Mouse (Mus musculus) MEL (cell line): Measurements from ENCODE around the gene Ntf5. TPM values are rescaled to one million over a fixed set of nuclear protein-coding genes. Genes with fewer than 3 reads are reported as not detected.

ENCODE experiments used
- DNase-seq: peaks from one replicate; pipeline ENCODE4 v3.0.0; 2011; ENCODE audit warnings: low read depth, low spot score
- H3K27ac ChIP-seq: 2 replicates; pipeline ENCODE4 v1.5.1; 2012; ENCODE audit warnings: low read depth, mild to moderate bottlenecking, control low read depth, low read length, moderate library complexity; ENCODE audit not compliant: control insufficient read depth
- H3K27me3 ChIP-seq, 2 experiments: fragments of 150-350 bp in 1 of 2; sonication (generic) in 1 of 2; 2 replicates each; pipeline ENCODE4 v1.6.1; 2012; ENCODE audit warnings: low read length in 2 of 2, mild to moderate bottlenecking in 2 of 2, improper control_type of control experiment in 1 of 2, moderate library complexity in 1 of 2; ENCODE audit not compliant: insufficient read depth in 2 of 2, control insufficient read depth in 1 of 2
- H3K36me3 ChIP-seq, 2 experiments: 2 replicates each; pipeline ENCODE4 v1.6.1; 2012 to 2014; ENCODE audit warnings: low read length in 2 of 2, improper control_type of control experiment in 1 of 2, inconsistent platforms in 1 of 2, mild to moderate bottlenecking in 1 of 2; ENCODE audit not compliant: insufficient read depth in 2 of 2, control insufficient read depth in 1 of 2
- H3K4me1 ChIP-seq, 2 experiments: fragments of 150-350 bp in 1 of 2; sonication (generic) in 1 of 2; 2 replicates each; pipeline ENCODE4 v1.6.1; 2012; ENCODE audit warnings: low read length in 2 of 2, improper control_type of control experiment in 1 of 2, mild to moderate bottlenecking in 1 of 2; ENCODE audit not compliant: insufficient read depth in 2 of 2, control insufficient read depth in 1 of 2
- H3K4me3 ChIP-seq, 2 experiments: fragments of 150-350 bp in 1 of 2; sonication (generic) in 1 of 2; 2 replicates each; pipeline ENCODE4 v1.5.1; 2012; ENCODE audit warnings: low read depth in 2 of 2, low read length in 2 of 2, mild to moderate bottlenecking in 2 of 2, moderate library complexity in 2 of 2, control low read depth in 1 of 2, improper control_type of control experiment in 1 of 2; ENCODE audit not compliant: control insufficient read depth in 1 of 2, insufficient read depth in 1 of 2
- H3K79me2 ChIP-seq: 2 replicates; pipeline ENCODE4 v1.6.1; 2012; ENCODE audit warnings: mild to moderate bottlenecking, low read length, moderate library complexity; ENCODE audit not compliant: control insufficient read depth, poor library complexity, insufficient read depth
- H3K9ac ChIP-seq: 2 replicates; pipeline ENCODE4 v1.6.1; 2012; ENCODE audit warnings: low read depth, mild to moderate bottlenecking, control low read depth, low read length, moderate library complexity; ENCODE audit not compliant: control insufficient read depth, poor library complexity, severe bottlenecking
- H3K9me3 ChIP-seq: fragments of 150-350 bp; sonication (generic); replicated peaks from 2 replicates; pipeline ENCODE4 v1.6.1; 2012; ENCODE audit warnings: mild to moderate bottlenecking, low read length, improper control_type of control experiment, moderate library complexity; ENCODE audit not compliant: insufficient read depth
- BHLHE40 ChIP-seq: IDR thresholded peaks from 2 replicates; pipeline ENCODE4 v1.6.1; 2012; ENCODE audit warnings: low read depth, mild to moderate bottlenecking, inconsistent platforms, low read length, improper control_type of control experiment, borderline replicate concordance
- CHD2 ChIP-seq: IDR thresholded peaks from 2 replicates; pipeline ENCODE4 v1.6.1; 2011; ENCODE audit warnings: low read length, improper control_type of control experiment
- CTCF ChIP-seq, 3 experiments: IDR thresholded peaks in 2 of 3; conservative IDR thresholded peaks in 1 of 3; 2 replicates each; pipeline ENCODE4 v1.5.1; 2011 to 2012; ENCODE audit warnings: low read length in 3 of 3, low read depth in 2 of 3, mild to moderate bottlenecking in 2 of 3, improper control_type of control experiment in 1 of 3, inconsistent platforms in 1 of 3, mixed read lengths in 1 of 3, moderate library complexity in 1 of 3; ENCODE audit not compliant: control insufficient read depth in 1 of 3, insufficient read depth in 1 of 3, poor library complexity in 1 of 3, severe bottlenecking in 1 of 3
- E2F4 ChIP-seq: IDR thresholded peaks from 2 replicates; pipeline ENCODE4 v1.6.1; 2011; ENCODE audit warnings: low read depth, low read length, improper control_type of control experiment, borderline replicate concordance
- EP300 ChIP-seq, 2 experiments: IDR thresholded peaks; 2 replicates each; pipeline ENCODE4 v1.6.1; 2011; ENCODE audit warnings: improper control_type of control experiment in 2 of 2, low read length in 2 of 2, low read depth in 1 of 2, mild to moderate bottlenecking in 1 of 2
- JUND ChIP-seq: IDR thresholded peaks from 2 replicates; pipeline ENCODE4 v1.6.1; 2011; ENCODE audit warnings: low read depth, mild to moderate bottlenecking, improper control_type of control experiment, low read length
- KAT2A ChIP-seq: conservative IDR thresholded peaks from 2 replicates; pipeline ENCODE4 v1.6.1; 2012; ENCODE audit warnings: low read depth, low read length, improper control_type of control experiment, inconsistent platforms
- MAFK ChIP-seq: IDR thresholded peaks from 2 replicates; pipeline ENCODE4 v1.6.1; 2011; ENCODE audit warnings: low read depth, mild to moderate bottlenecking, low read length, improper control_type of control experiment, borderline replicate concordance
- MAX ChIP-seq: IDR thresholded peaks from 2 replicates; pipeline ENCODE4 v1.6.1; 2011; ENCODE audit warnings: low read length, improper control_type of control experiment
- MAZ ChIP-seq: IDR thresholded peaks from 2 replicates; pipeline ENCODE4 v1.6.1; 2012; ENCODE audit warnings: low read depth, mild to moderate bottlenecking, inconsistent platforms, low read length, improper control_type of control experiment
- MEF2A ChIP-seq: IDR thresholded peaks from 2 replicates; pipeline ENCODE4 v1.6.1; 2014; ENCODE audit warnings: low read depth, mild to moderate bottlenecking, inconsistent platforms, low read length, improper control_type of control experiment; ENCODE audit not compliant: poor library complexity, insufficient replicate concordance, severe bottlenecking; ENCODE audit errors: extremely low read depth
- MXI1 ChIP-seq: IDR thresholded peaks from 2 replicates; pipeline ENCODE4 v1.6.1; 2011; ENCODE audit warnings: mild to moderate bottlenecking, low read depth, low read length, improper control_type of control experiment
- MYB ChIP-seq: IDR thresholded peaks from 2 replicates; pipeline ENCODE4 v1.6.1; 2011; ENCODE audit warnings: mild to moderate bottlenecking, low read depth, low read length, improper control_type of control experiment
- MYC ChIP-seq: IDR thresholded peaks from 2 replicates; pipeline ENCODE4 v1.6.1; 2011; ENCODE audit warnings: low read depth, mild to moderate bottlenecking, low read length, improper control_type of control experiment, moderate library complexity
- NRF1 ChIP-seq: IDR thresholded peaks from 2 replicates; pipeline ENCODE4 v1.6.1; 2014; ENCODE audit warnings: low read depth, mild to moderate bottlenecking, inconsistent platforms, low read length, improper control_type of control experiment, moderate library complexity; ENCODE audit not compliant: poor library complexity, insufficient read depth, severe bottlenecking
- POLR2AphosphoS2 ChIP-seq: IDR thresholded peaks from 2 replicates; pipeline ENCODE4 v1.6.1; 2011; ENCODE audit warnings: low read length, improper control_type of control experiment
- POLR2AphosphoS5 ChIP-seq: IDR thresholded peaks from 2 replicates; pipeline ENCODE4 v1.6.1; 2012; ENCODE audit warnings: low read depth, borderline replicate concordance, mild to moderate bottlenecking, inconsistent platforms, low read length, moderate library complexity, mixed read lengths
- RAD21 ChIP-seq: IDR thresholded peaks from 2 replicates; pipeline ENCODE4 v1.6.1; 2011; ENCODE audit warnings: mild to moderate bottlenecking, low read depth, low read length, improper control_type of control experiment
- RCOR1 ChIP-seq: IDR thresholded peaks from 2 replicates; pipeline ENCODE4 v1.6.1; 2012; ENCODE audit warnings: low read depth, mild to moderate bottlenecking, inconsistent platforms, low read length, improper control_type of control experiment
- TAL1 ChIP-seq: IDR thresholded peaks from 2 replicates; pipeline ENCODE4 v1.6.1; 2012; ENCODE audit warnings: mild to moderate bottlenecking, inconsistent platforms, low read length, moderate library complexity, mixed read lengths
- TBP ChIP-seq: IDR thresholded peaks from 2 replicates; pipeline ENCODE4 v1.8.0; 2011; ENCODE audit warnings: low read depth, low read length, improper control_type of control experiment
- TCF12 ChIP-seq: IDR thresholded peaks from 2 replicates; pipeline ENCODE4 v1.6.1; 2014; ENCODE audit warnings: low read depth, mild to moderate bottlenecking, inconsistent platforms, low read length, improper control_type of control experiment, moderate library complexity
- USF1 ChIP-seq: IDR thresholded peaks from 2 replicates; pipeline ENCODE4 v1.6.1; 2014; ENCODE audit warnings: low read depth, mild to moderate bottlenecking, inconsistent platforms, low read length, improper control_type of control experiment, moderate library complexity
- USF2 ChIP-seq, 2 experiments: IDR thresholded peaks; 2 replicates each; pipeline ENCODE4 v1.6.1; 2011 to 2012; ENCODE audit warnings: improper control_type of control experiment in 2 of 2, low read length in 2 of 2, borderline replicate concordance in 1 of 2, inconsistent platforms in 1 of 2, low read depth in 1 of 2, mild to moderate bottlenecking in 1 of 2; ENCODE audit not compliant: insufficient read depth in 1 of 2
- ZC3H11A ChIP-seq: IDR thresholded peaks from 2 replicates; pipeline ENCODE4 v1.6.1; 2012; ENCODE audit warnings: low read depth, mild to moderate bottlenecking, inconsistent platforms, low read length, improper control_type of control experiment
- ZKSCAN1 ChIP-seq: IDR thresholded peaks from 2 replicates; pipeline ENCODE4 v1.6.1; 2012; ENCODE audit warnings: low read depth, mild to moderate bottlenecking, inconsistent platforms, low read length, improper control_type of control experiment, moderate library complexity
- ZMIZ1 ChIP-seq: IDR thresholded peaks from 2 replicates; pipeline ENCODE4 v1.6.1; 2012; ENCODE audit warnings: low read depth, mild to moderate bottlenecking, inconsistent platforms, low read length, improper control_type of control experiment, moderate library complexity
- ZNF384 ChIP-seq: IDR thresholded peaks from 2 replicates; pipeline ENCODE4 v1.6.1; 2012; ENCODE audit warnings: low read depth, mild to moderate bottlenecking, inconsistent platforms, low read length, improper control_type of control experiment
- polyA plus RNA-seq, 2 experiments: library from polyadenylated mRNA; stranded (reverse) in 1 of 2; unstranded in 1 of 2; fragments of >175 nt in 1 of 2; fragments of >200 nt in 1 of 2; gene quantifications; 2 replicates each; pipeline versions ENCODE4 v1.2.1 to v1.2.4; 2012; ENCODE audit warnings: low replicate concordance in 2 of 2, low read depth in 1 of 2; ENCODE audit not compliant: insufficient read length in 2 of 2, insufficient read depth in 1 of 2, missing spikeins in 1 of 2
- total RNA-seq: library from RNA; depleted of rRNA; stranded (reverse); fragments of 300-350 nt; gene quantifications from 2 replicates; pipeline ENCODE4 v1.2.3, GENCODE M21; 2012

The Ntf5 gene
- total and polyA plus RNA-seq, 3 experiments, result 0.54 to 1.9 TPM; not detected in 1

DNA sequence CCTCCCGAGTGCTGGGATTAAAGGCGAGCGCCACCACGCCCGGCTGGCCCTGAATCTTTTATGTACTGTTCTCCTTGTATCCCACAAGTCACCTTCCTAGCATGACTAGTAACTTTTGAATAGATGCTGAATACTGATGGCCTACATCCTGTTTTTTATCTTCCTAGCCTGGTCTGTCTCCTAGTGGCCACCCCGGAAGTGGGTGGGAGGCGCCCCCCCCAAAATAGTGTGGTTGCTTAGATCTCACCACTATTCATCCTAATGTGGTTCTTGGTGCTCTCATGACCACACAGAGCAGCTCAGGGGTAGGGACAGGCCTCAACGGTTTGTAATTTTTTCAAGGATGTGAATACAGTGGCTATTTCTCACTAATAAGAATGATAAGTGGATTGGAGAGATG, 38.9 kb upstream of the Ntf5 start (continued):
- TF ChIP-seq BHLHE40 (no peak), E2F4 (no peak), TCF12 (no peak), CTCF (IDR thresholded peaks at IDR 0.05 in 2 of 3, conservative IDR thresholded peaks at IDR 0.05 in 1 of 3; ENCODE audit: control insufficient read depth in 1 of 3, insufficient read depth in 1 of 3, low read depth in 2 of 3, low read length in 3 of 3, poor library complexity in 1 of 3, severe bottlenecking in 1 of 3) (no peak), USF2 (IDR thresholded peaks at IDR 0.05; ENCODE audit: borderline replicate concordance in 1 of 2, insufficient read depth in 1 of 2, low read depth in 1 of 2, low read length in 2 of 2) (no peak), MAZ (no peak), MXI1 (0 out of 2 replicates have a peak, but pooled peaks have one; percentile 41), KAT2A (no peak), ZMIZ1 (0 out of 2 replicates have a peak, but pooled peaks have one; percentile 26), MYB (no peak), RAD21 (no peak), TBP (no peak; the same call in 1 of the 2 replicates), ZC3H11A (no peak), CHD2 (no peak), POLR2AphosphoS2 (no peak), USF1 (no peak), EP300 (IDR thresholded peaks at IDR 0.05; ENCODE audit: low read depth in 1 of 2, low read length in 2 of 2) (peak; percentile 63 to 83; a peak in 3 of 4 replicates), TAL1 (peak; percentile 36)

DNA sequence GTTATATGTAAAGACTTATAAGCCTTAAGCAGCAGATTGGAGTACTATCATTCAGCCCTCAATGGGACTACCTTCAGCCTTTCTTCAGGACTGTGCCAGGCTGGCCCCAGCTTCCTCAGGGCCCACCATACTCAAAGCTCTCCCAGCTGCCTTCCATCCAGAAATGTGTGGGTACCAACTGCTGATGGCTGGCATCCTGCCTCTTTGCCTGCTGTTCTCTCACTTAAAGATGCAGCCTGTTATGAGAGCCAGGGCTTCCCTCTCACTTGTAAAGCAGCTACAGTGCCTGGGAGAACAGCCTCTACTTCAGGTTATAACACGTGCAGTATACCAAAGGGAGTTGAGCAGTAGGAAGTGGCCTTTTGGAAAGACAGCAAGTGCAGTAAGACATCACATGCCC, 37.4 kb upstream of the Ntf5 start:
- 0 out of 2 replicates have a peak, but pooled peaks have one; percentile 33 for TF ChIP-seq ZMIZ1
- TF ChIP-seq TCF12, result no peak
- DNase-seq, result no peak
- peaks cover 3 to 6% of the 10 kb centered on the region in 2 experiments; a peak in 3 of 4 replicates for H3K4me1 ChIP-seq

DNA sequence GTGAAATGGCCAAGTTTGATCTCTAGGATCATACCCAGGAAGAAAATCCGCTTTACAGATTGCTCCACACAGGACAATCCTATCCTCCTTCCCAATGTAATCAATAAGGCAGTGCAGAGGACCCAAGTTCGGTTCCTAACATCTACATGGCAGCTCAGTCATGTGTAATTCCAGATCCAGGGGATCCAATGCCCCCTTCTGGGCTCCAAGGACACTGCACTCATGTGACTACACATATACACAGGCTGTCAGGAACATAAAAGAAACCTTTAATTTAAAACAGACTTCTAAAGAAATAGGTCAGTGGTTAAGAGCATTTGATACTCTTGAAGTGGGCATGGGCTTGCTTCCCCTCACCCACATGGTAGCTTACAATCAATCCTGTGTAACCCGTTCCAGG, 27.4 kb upstream of the Ntf5 start:
- Histone ChIP-seq H3K9ac (no peak overlapping the region), H3K27ac (no peak overlapping the region), H3K27me3 (no peaks in the 10 kb centered on the region), H3K9me3 (no peaks in the 10 kb centered on the region), H3K79me2 (peaks cover 12% of the 10 kb centered on the region), H3K4me1 (no peaks in the 10 kb centered on the region), H3K4me3 (no peak overlapping the region), H3K36me3 (peaks cover 25 to 66% of the 10 kb centered on the region in 2 experiments)
- peak; percentile 57 for DNase-seq
- TF ChIP-seq RCOR1, result no peak
- TF ChIP-seq CTCF (IDR thresholded peaks at IDR 0.05 in 2 of 3, conservative IDR thresholded peaks at IDR 0.05 in 1 of 3; ENCODE audit: control insufficient read depth in 1 of 3, insufficient read depth in 1 of 3, low read depth in 2 of 3, low read length in 3 of 3, poor library complexity in 1 of 3, severe bottlenecking in 1 of 3), result peak; percentile 32 to 49 (median 49); a peak in 4 of 6 replicates
- no peak for TF ChIP-seq ZNF384
- TF ChIP-seq RAD21, result no peak
- no peak for TF ChIP-seq TAL1
- TF ChIP-seq ZMIZ1, result no peak
- no peak for TF ChIP-seq ZKSCAN1
- peak; percentile 35; the same call in 1 of the 2 replicates for TF ChIP-seq MAX
- no peak for TF ChIP-seq NRF1
- no peak for TF ChIP-seq ZC3H11A
- TF ChIP-seq MAFK, result no peak
- no peak for TF ChIP-seq MEF2A
- no peak for TF ChIP-seq EP300 (IDR thresholded peaks at IDR 0.05; ENCODE audit: low read depth in 1 of 2, low read length in 2 of 2)
- no peak for TF ChIP-seq POLR2AphosphoS2
- 0 out of 2 replicates have a peak, but pooled peaks have one; percentile 18 for TF ChIP-seq MYC
- TF ChIP-seq POLR2AphosphoS5, result no peak
- no peak for TF ChIP-seq JUND

More for the DNA sequence above, 37.4 kb upstream of the Ntf5 start:
- Histone ChIP-seq H3K79me2 (no peaks in the 10 kb centered on the region; the same call in 1 of the 2 replicates), H3K9me3 (no peaks in the 10 kb centered on the region), H3K9ac (no peak overlapping the region), H3K36me3 (peaks cover 30 to 34% of the 10 kb centered on the region in 2 experiments), H3K4me3 (no peak overlapping the region), H3K27ac (no peak overlapping the region), H3K27me3 (no peaks in the 10 kb centered on the region)
